Mouse (Mus musculus) stomach, postnatal 0 days (tissue): ENCODE results near the gene Gatb.

Source experiments
- CTCF ChIP-seq: IDR thresholded peaks from 2 replicates; pipeline ENCODE4 v1.5.1; 2016; ENCODE audit warnings: antibody characterized with exemption, low read depth, mild to moderate bottlenecking, moderate library complexity
- EP300 ChIP-seq: optimal IDR thresholded peaks from 2 replicates; pipeline ENCODE3; 2016; ENCODE audit warnings: antibody characterized with exemption

- TF ChIP-seq CTCF (no peak), EP300 (no peak)
Observed at GRCm38 (mm10) chr3:85535042-85535441, 38.9 kb upstream of the Gatb start.
